Mouse (Mus musculus) erythroid progenitor cell, adult 5-6 weeks (primary cell): ENCODE measurements around the gene Taf1b. TPM values are rescaled to one million over a fixed set of nuclear protein-coding genes. Genes with fewer than 3 reads are reported as not detected.

Experiments
- ATAC-seq: replicated peaks from 2 replicates; pipeline ENCODE4 v1.8.0; 2016; ENCODE audit warnings: moderate number of reproducible peaks, mild to moderate bottlenecking, moderate TSS enrichment, inconsistent platforms; ENCODE audit not compliant: poor library complexity, low FRiP score, severe bottlenecking
- total RNA-seq, 2 experiments: library from RNA; stranded (forward) in 1 of 2; stranded (reverse) in 1 of 2; fragments of 150-400 nt in 1 of 2; fragments of 186-747, 209-891 nt in 1 of 2; gene quantifications; 2 replicates each; pipeline versions ENCODE4 v1.2.3 to v1.2.4; 2015 to 2017; ENCODE audit warnings: low replicate concordance in 2 of 2

The Taf1b gene
- total RNA-seq, 2 experiments from 2014 or later, result 13.8 to 15.9 TPM

DNA sequence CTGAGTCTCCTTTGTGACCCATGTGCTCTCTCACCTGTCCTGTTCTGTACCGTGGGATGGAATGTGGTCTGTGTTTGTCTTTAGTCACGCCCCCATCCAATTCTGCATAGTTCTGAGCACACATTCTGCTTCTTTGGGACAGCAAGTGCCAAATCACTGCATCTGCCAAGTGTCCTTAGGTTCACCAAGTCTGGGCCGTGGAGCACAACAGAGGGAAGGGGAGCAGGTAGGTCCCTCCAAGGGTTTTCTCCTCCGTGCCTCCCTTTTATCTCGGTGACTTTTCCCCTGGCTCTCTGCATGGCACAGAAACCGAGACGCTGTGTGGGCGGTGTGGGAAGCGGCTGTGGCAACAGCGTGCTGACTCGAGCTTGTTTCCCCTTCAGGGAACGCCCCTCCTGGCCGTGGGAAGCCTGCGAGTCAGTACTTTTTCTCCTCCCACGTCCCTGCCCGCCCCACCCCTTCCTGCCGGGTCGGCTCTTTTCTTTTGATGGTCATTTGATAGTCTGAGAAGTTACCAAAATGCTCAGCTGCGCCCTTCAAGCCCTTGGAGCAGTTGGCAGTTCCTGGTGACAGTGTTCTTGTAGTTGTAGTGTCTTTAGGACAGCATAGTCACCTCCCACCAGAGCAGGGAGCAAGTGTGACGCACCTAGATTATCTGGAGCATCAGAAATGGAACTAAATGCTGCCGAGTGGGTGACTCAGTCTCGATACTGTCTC is 95.0 kb downstream of the Taf1b start:
- ATAC-seq, result no peak

DNA sequence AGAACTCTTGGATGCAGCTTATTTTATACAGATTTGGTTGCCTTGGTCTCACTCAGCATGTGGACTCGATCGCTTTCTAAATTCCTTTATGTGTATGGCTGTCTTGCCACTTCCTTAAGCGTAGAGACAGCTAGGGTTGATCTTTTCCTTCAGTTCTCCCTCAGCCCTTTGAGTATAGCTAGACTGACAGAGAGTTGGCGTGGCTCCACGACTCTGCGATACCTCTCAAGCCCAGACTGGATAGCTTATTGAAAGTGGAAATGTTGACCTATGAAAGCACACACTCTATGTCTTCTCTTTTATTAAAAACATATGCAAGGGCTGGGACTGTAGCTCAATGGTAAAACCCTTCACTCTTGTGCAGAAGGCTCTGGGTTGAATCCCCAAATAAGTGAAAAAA is 99.2 kb downstream of the Taf1b start:
- ATAC-seq, result no peak

GRCm38 (mm10) chr12:24599366-24599895 is 101.3 kb downstream of the Taf1b start:
- no peak for ATAC-seq

DNA sequence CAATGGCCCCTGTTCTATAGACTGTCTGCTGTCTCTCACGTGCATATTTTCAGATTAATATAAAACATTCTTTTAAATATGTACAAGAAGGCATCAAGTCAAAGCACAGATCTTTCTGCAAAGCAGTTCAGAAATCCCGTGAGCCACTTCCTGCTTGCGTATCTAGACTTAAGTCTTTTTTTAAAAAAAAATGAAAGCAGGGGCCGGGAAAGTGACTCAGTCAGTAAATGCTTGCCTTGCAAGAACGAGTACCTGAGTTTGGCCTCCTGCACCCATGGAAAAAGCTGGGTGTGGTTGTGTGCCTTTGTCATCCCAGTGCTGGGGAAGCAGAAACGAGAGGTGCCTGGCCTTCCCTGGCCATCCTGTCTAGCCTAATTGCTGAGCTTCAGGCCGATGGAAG is 101.9 kb downstream of the Taf1b start:
- ATAC-seq, result no peak

DNA sequence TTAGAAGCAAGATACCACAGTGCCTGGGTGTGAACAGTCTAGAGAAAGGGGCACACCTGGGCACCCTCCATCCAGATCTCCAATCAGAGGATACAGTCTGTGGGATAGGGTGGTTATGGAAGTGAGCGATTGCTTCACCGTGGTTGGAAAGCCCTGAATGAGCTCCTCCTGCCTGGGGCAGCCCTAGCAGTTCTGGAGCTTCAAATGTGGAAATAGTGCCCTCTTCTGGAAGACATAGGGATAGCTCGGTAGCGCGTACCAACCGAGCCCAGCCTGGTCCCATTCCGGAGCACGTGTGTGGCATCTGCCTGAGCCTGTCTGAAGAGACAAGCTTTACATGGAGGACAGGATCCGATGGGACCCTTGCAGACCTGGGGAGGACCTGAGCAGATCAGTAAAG is 102.6 kb downstream of the Taf1b start:
- ATAC-seq, result peak; percentile 74

GRCm38 (mm10) chr12:24603266-24603665 is 105.1 kb downstream of the Taf1b start:
- ATAC-seq, result peak; percentile 63; the same call in 1 of the 2 replicates

GRCm38 (mm10) chr12:24606166-24606565 is 108.0 kb downstream of the Taf1b start:
- ATAC-seq, result no peak

Other genes starting within 250 kb of the Taf1b start
- gene Grhl1, start 73.9 kb downstream of the Taf1b start, total RNA-seq (2015; ENCODE audit: low replicate concordance), result not detected in 2 replicates
- not detected in 2 replicates for gene Grhl1, start 73.9 kb downstream of the Taf1b start, total RNA-seq (2017; ENCODE audit: low replicate concordance)
- gene Klf11, start 152.9 kb downstream of the Taf1b start, total RNA-seq (2015; ENCODE audit: low replicate concordance), result 30.6 and 40.0 TPM in 2 replicates
- gene Klf11, start 152.9 kb downstream of the Taf1b start, total RNA-seq (2017; ENCODE audit: low replicate concordance), result 46.6 and 52.6 TPM in 2 replicates
- not detected in 2 replicates for gene Cys1, start 183.5 kb downstream of the Taf1b start, total RNA-seq (2015; ENCODE audit: low replicate concordance)
- 0.39 TPM in 1 of 2 replicates, not detected in the other for gene Cys1, start 183.5 kb downstream of the Taf1b start, total RNA-seq (2017; ENCODE audit: low replicate concordance)
- gene Rrm2, start 209.9 kb downstream of the Taf1b start, total RNA-seq (2015; ENCODE audit: low replicate concordance), result 647 and 687 TPM in 2 replicates
- 662 and 846 TPM in 2 replicates for gene Rrm2, start 209.9 kb downstream of the Taf1b start, total RNA-seq (2017; ENCODE audit: low replicate concordance)